Mouse (Mus musculus) thymus, adult 2 months (tissue): ENCODE data around the gene Ndst2. TPM values are rescaled to one million over a fixed set of nuclear protein-coding genes. Genes with fewer than 3 reads are reported as not detected.
"Not testable (repeated sequence)": the region's sequence is repeated elsewhere in the genome, so short reads cannot be mapped to it uniquely, and the experiment has no call there.

Source experiments
- DNase-seq: peaks from one replicate; pipeline ENCODE4 v3.0.0; 2021
- H3K27ac ChIP-seq: fragments of 200-500 bp; 2 replicates; pipeline ENCODE4 v1.5.1; 2012; ENCODE audit warnings: low read length, control low read depth; ENCODE audit not compliant: control insufficient read depth, insufficient read depth
- H3K27me3 ChIP-seq: fragments of 200-500 bp; 2 replicates; pipeline ENCODE4 v1.6.1; 2012; ENCODE audit warnings: mild to moderate bottlenecking, low read length, moderate library complexity, mixed read lengths; ENCODE audit not compliant: control insufficient read depth, insufficient read depth
- H3K36me3 ChIP-seq: fragments of 200-500 bp; 2 replicates; pipeline ENCODE4 v1.6.1; 2012; ENCODE audit warnings: mild to moderate bottlenecking, low read length, moderate library complexity; ENCODE audit not compliant: control insufficient read depth, insufficient read depth
- H3K4me1 ChIP-seq: fragments of 200-500 bp; replicated peaks from 2 replicates; pipeline ENCODE4 v1.6.1; 2012; ENCODE audit warnings: low read length; ENCODE audit not compliant: control insufficient read depth, insufficient read depth
- H3K4me3 ChIP-seq: fragments of 200-500 bp; 2 replicates; pipeline ENCODE4 v1.5.1; 2012; ENCODE audit warnings: mild to moderate bottlenecking, low read length, control low read depth, moderate library complexity; ENCODE audit not compliant: control insufficient read depth, insufficient read depth
- CTCF ChIP-seq: fragments of 200-500 bp; IDR thresholded peaks from 2 replicates; pipeline ENCODE4 v1.5.1; 2012; ENCODE audit warnings: mild to moderate bottlenecking, control low read depth, low read length, moderate library complexity, borderline replicate concordance; ENCODE audit not compliant: control insufficient read depth, poor library complexity, insufficient read depth; ENCODE audit errors: extremely low read depth
- POLR2A ChIP-seq: fragments of 200-500 bp; IDR thresholded peaks from 2 replicates; pipeline ENCODE4 v1.6.1; 2012; ENCODE audit warnings: mild to moderate bottlenecking, low read length, control low read depth, moderate library complexity; ENCODE audit not compliant: control insufficient read depth, poor library complexity, insufficient read depth; ENCODE audit errors: extremely low read depth
- WGBS: fragments of 180-500 bp; shearing (Covaris S2); methylation state at CpG from one replicate; pipeline ENCODE4 v1.1.7; 2018; 5-methylcytosine and 5-hydroxymethylcytosine counted together
- polyA plus RNA-seq: library from polyadenylated mRNA; depleted of rRNA; stranded (reverse); fragments of >200 nt; gene quantifications from 2 replicates; pipeline ENCODE4 v1.2.3, GENCODE M21; 2012

Gene Ndst2
- polyA plus RNA-seq, 1 experiment = 42.2 TPM

DNA sequence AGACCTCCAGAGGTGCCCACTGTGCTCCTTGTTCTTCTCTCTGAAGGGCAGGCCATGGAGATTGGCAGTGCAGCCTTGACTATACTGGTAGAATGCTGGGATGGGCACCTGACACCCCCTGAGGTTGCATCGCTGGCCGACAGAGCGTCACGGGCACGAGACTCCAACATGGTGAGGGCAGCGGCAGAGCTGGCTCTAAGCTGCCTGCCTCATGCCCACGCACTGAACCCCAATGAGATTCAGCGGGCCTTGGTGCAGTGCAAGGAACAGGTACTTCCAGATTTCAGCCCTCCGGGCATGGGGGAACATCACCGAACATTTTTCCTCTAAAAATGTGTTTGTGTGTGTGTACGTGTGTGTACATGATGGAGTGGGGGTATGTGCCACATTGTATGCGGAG, 14.6 kb downstream of the Ndst2 start:
- DNase-seq = no peak
- peaks cover 60% of the 10 kb centered on the region for H3K36me3 ChIP-seq
- H3K4me1 ChIP-seq = no peaks in the 10 kb centered on the region
- H3K4me3 ChIP-seq = no peak overlapping the region
- no peak overlapping the region for H3K27ac ChIP-seq
- TF ChIP-seq CTCF (no peak), POLR2A (no peak)
- WGBS = 99% methylated on average over 12 of the region's 12 CpGs
- no peaks in the 10 kb centered on the region for H3K27me3 ChIP-seq

DNA sequence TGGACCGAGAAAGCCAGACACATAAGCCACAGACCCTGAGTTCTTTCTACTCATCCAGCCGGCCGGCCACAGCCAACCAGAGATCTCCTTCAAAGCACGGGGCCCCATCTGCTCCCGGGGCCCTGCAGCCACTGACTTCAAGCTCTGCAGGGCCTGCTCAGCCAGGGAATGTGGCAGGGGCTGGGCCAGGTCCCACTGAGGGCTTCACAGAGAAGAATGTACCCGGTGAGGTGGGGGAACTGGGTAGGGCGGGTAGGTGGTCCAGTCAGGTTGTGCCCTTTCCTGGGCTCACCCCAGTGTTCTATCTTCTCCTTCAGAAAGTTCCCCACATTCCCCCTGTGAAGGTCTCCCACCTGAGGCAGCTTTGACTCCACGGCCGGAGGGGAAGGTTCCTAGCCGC, 15.9 kb downstream of the Ndst2 start:
- no peaks in the 10 kb centered on the region for H3K4me1 ChIP-seq
- no peak for TF ChIP-seq POLR2A
- TF ChIP-seq CTCF = no peak
- no peak overlapping the region for H3K27ac ChIP-seq
- no peak for DNase-seq
- H3K36me3 ChIP-seq = peaks cover 72% of the 10 kb centered on the region
- 95% methylated on average over 10 of the region's 10 CpGs for WGBS
- no peaks in the 10 kb centered on the region for H3K27me3 ChIP-seq
- H3K4me3 ChIP-seq = no peak overlapping the region

DNA sequence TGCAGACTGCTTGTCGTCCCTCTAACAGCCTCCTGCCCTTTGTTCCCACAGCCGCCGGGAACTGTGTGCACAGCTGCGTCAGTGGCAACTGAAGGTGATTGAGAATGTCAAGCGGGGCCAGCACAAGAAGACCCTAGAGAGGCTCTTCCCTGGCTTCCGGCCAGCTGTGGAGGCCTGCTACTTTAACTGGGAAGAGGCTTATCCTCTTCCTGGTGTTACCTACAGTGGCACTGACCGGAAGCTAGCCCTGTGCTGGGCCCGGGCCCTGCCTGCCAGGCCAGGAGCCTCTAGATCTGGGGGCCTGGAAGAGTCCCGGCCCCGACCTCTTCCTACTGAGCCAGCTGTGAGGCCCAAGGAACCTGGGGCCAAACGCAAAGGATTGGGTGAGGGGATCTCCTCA, 20.5 kb downstream of the Ndst2 start:
- Histone ChIP-seq H3K27ac (no peak overlapping the region), H3K4me3 (no peak overlapping the region), H3K4me1 (peaks cover 3% of the 10 kb centered on the region; the same call in 1 of the 2 replicates), H3K36me3 (peaks cover 53% of the 10 kb centered on the region), H3K27me3 (no peaks in the 10 kb centered on the region)
- 95% methylated on average over 11 of the region's 11 CpGs for WGBS
- TF ChIP-seq POLR2A (no peak), CTCF (no peak)
- no peak for DNase-seq

DNA sequence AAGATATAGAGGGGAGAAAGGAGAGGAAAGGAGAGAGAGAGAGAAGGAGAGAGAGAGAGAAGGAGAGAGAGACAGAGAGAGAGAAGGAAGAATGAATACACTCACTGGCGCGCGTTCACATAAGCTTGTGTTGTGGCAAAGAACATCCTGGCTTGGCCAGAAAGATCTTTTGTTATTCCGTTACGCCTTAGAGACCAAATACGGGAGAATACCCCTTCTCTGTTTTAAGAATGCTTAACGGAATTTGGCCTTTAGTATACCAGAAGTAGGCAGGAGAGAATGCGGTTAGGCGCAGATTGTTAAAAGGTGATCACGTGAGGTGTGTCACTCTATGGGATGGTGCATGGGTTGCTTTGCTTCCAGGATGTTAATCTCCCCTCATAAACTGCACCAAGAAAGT, 26.1 kb downstream of the Ndst2 start:
- under 1% methylated on average over 10 of the region's 10 CpGs for WGBS
- Histone ChIP-seq H3K27me3 (no peaks in the 10 kb centered on the region), H3K4me3 (peak overlapping the region; percentile 91), H3K27ac (peak overlapping the region; percentile 36), H3K36me3 (peaks cover 14% of the 10 kb centered on the region), H3K4me1 (peaks cover 7% of the 10 kb centered on the region)
- no peak for TF ChIP-seq CTCF
- no peak for DNase-seq

DNA sequence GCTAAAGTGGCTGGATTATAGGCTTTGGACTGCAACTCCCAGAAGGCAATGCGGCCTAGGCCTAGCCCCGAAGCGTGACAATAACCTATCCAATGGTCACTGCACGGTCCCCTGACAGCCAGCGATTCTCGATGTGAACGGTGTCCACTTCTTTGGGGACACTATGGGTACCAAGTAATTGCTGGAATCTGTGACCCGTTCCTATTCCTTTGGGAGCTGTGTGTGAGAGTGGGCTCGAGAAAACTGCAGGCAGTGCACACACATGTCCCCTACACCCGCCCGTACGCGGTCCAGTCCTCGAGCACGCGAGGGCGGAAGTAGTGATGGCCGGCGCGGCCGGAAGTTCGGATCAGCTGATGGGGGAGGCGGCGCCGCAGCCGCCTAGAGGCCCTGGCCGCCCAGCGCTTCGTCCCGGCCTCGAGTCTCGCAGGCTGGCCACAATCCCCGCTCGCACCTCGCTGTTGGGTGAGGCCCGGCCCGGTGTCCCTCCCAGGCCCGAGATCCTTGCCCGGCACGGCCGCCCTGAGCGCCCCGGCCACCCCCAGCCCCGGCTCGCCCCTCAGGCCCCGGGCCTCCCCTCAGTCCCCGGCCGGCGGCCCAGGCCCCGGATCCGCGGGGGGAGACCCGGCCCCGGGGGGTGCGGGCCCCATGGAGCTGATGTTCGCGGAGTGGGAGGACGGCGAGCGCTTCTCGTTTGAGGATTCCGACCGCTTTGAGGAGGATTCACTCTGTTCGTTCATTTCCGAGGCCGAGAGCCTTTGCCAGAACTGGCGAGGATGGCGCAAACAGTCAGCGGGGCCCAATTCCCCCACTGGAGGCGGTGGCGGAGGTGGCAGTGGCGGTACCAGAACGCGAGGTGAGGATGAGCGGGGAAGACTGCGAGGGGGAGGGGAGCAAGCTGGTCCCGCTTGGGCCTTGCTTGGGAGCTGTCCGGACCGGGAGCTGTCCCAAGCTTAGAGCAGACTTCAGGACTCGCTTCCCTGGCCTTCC, 26.9 kb downstream of the Ndst2 start, which contains the start of gene Zswim8:
TSS of gene Zswim8 (plus strand) at position 352 of the 990 bp plus-strand sequence.
- peaks cover 7% of the 10 kb centered on the region; the same call in 1 of the 2 replicates for H3K36me3 ChIP-seq
- peak within 1 kb of the TSS; percentile 36 for H3K27ac ChIP-seq
- WGBS = under 1% methylated on average over 80 of the region's 80 CpGs
- no peak for TF ChIP-seq POLR2A
- TF ChIP-seq CTCF = 0 out of 2 replicates have a peak, but pooled peaks have one; percentile 12
- H3K27me3 ChIP-seq = no peaks in the 10 kb centered on the region
- peaks cover 7% of the 10 kb centered on the region for H3K4me1 ChIP-seq
- DNase-seq = peak; percentile 69
- H3K4me3 ChIP-seq = peak within 1 kb of the TSS; percentile 91

DNA sequence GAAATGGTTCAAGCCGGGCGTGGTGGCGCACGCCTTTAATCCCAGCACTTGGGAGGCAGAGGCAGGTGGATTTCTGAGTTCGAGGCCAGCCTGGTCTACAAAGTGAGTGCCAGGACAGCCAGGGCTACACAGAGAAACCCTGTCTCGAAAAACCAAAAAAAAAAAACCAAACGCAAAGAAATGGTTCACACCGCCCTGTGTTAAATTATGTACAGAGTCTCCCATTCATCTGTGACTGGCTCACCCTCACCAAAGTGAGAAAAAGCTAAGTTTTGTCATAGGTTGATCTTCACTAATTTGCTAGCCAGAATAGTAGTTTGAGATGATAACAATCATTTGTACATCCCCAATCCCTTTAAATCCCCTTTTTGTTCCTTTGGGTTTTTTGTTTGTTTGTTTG, 30.9 kb downstream of the Ndst2 start:
- H3K27me3 ChIP-seq, H3K27ac ChIP-seq, H3K36me3 ChIP-seq, DNase-seq, H3K4me1 ChIP-seq: not testable (repeated sequence)
- 7% methylated on average over 8 of the region's 8 CpGs for WGBS
- H3K4me3 ChIP-seq = peak overlapping the region; percentile 95
